Mouse (Mus musculus) layer of hippocampus, postnatal 10 days (tissue): ENCODE results near the gene Eif2b3. TPM values are rescaled to one million over a fixed set of nuclear protein-coding genes. Genes with fewer than 3 reads are reported as not detected.

Experiments used
- DNase-seq, 2 experiments: peaks; one replicate each; pipeline ENCODE4 v3.0.0; 2021; ENCODE audit warnings: low spot score in 2 of 2
- total RNA-seq, 2 experiments: library from RNA; stranded (reverse); gene quantifications; 2 replicates each; pipeline ENCODE4 v1.2.3; 2021

The Eif2b3 gene
- total RNA-seq, 2 experiments from 2014 or later: 26.1 to 27.0 TPM

DNA sequence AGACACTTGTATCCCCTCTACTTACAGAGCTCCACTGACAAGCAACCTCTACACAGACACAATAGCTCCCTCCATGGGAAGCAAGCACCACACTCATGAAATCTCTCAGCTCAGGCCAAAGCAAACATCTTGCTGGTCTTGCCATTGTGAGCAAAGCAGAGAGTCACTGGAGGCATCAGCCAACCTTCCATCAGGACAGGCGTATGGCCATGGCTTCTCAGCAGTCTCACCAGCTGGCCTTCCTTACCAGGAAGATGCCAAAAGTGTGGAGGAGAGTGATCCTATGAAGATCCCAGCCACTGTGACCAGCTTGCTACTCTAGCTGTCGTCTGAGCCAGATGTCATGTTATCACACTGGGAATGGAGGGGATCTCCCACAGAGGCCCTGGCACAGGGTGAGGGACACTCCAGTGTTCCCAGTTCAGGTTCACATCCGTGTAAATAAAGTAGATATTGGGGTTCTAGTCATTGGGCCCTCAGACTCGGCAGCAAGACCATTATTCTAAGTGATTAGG is 4.2 kb upstream of the Eif2b3 start:
- DNase-seq: no peak

DNA sequence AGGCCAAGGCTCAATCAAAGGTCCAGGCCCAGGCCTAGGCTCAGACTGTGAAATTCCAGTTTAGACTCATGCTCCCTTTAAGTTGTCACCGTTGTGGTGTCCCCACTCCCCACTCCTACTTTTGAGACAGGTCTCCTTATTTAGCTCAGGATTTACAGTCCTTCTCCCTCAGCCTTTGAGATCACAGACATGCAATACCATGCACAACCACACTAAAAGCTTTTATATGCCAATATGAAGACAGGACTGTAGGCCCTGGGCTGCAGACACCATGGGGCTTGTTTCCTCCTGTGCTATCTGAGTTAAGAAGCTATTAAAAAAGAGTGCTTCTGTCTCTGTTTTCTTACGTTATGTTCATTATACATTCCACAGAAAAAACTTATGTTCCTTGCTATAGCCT is 1.5 kb upstream of the Eif2b3 start:
- no peak for DNase-seq

DNA sequence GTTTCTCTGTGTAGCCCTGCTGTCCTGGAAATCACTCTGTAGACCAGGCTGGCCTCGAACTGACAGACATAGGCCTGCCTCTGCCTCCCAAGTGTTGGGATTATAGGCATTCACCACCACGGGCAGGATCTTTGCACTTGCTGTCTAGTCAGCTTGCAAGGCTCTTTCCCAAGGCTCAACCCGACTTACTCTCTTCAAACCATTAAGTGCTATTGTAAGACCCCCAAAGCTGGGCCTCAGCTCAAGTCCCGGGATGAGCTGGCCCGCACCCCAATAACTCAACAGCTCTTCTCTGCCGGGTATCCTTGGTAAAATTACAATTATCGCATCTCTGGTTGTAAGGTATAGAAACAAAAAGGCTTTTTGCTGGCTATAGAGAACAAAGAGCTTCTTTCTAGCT is 875 bp upstream of the Eif2b3 start:
- DNase-seq: no peak

DNA sequence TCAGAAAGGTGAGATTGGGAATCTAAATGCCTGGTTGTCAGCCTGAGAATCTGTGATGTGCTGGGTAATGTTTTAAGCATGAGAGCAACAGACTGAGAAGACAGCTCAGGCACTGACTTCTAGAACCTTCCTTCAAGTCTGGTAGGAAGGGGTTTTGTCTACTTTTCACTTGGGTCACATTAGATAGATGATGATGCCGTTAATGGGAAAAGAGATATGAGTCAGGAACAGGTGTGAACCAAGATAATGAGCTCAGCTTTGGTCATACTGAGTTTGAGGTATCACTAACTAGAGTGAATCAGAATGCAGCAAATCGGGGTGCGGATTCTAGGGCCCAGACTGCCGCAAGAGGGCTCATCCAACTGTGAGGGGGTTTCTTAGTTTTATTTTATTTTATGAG is 4.3 kb downstream of the Eif2b3 start:
- no peak for DNase-seq

DNA sequence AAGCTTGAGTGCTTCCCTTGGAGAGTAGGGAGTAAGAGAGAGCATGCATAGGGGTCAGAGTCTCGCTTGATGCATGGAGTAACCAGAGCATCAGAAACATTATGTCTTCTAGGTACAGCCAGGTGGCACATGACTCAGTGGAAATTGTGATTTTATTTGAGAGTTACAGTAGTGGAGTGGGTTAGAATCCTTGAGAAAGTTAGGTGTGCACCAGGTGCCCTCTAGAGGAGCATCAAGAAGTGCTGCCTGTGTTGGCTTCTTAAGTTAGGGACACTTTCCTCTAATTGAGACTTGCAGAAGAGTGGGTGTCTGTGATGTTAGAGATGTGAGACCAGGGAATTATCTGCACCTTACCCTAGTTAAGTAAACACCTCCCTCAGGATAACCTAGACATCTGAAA is 11.9 kb downstream of the Eif2b3 start:
- no peak for DNase-seq

DNA sequence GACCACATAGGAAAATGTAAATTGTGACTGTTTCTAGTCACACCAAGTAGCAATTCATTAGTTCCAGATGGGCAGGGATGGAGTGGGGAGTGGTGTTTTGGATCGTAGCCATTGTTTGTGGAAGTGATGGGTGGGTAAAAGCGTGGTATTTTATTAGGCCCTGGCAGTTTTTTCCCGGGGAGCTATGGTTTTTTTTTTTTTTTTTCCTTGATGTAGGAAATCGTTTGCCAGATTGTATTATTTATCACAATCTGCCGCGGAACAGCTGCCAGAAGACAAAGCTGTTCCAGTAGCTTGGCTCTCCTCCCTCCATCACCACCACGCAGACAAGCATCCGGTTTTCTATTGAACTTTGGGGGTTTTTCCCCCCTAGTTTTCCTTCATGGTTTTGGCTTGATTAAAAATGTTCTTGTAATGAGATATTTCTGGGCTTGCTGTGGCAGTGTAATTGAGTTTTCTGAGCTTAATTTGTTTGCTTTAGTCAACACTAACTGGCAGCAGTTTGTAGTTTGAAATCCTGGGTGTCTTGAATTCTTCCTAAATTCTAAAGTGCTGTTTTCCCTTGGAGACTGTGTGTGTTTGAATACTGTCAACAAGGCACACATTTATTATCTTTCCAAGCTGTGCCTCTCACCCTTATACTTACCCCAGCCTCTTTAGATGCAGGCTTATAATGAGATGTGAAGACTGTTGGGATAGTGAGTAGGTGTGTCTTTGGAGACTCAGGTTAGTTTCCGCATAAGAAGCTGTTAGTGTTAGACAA is 20.9 kb downstream of the Eif2b3 start:
- DNase-seq: peak; percentile 73 to 79

DNA sequence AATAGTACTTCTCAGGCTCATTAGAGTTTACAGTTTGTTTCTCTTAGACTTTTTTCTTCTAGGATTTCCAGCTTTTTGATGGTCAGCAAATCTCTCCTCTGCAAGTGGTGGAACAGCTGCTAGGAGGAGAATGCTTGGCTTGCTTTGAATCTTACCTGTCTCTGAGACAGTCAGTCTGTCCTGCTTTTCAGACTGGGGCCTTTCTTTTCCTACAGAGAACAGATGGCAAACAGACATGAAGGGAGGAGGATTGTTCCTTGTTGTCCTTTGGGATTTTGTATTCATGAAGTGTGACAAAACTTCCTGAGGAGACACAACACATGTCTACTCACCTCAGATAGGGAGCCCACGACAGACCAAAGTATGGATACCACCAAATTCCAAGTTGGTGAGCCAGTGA is 21.6 kb downstream of the Eif2b3 start:
- DNase-seq: no peak

DNA sequence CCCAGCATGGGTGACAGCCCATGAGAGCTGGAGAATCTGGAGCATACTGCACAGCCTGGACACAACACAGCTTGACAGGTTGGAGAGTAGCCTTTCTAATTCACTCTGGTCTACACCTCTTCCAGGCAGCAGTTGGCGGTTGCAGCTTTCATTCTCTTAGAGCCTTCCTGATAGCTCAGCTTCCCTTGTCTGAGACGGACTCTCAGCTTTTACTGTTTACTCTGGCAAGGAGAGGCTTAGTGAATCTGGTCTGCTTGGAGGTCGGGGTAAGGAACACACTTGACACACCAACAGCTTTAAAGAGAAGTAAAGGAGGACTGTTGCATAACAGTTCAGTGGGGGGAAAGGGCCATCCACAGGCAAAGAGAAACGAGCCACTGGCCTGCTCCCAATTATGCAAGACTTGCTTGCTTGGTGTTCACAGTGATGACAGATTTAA is 22.1 kb downstream of the Eif2b3 start:
- DNase-seq: peak; percentile 8 to 27

DNA sequence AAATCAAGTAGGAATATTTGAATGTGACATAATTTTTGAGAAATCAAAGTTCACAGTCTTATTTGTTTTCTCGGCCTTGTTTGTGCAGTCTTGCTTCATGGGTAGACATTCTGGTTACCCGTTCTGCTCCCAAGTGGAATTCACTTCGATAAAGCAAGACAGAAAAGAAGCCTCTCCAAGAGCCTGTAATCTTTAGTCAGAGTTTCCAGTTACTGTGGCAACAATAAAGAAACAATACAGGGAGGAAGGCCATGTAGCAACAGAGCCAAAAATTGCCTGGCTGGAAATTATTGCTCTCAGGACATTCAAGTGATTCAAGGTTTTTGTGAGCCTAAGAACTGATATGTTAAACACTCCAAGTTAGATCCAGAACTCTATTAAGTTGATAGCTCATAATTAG is 29.6 kb downstream of the Eif2b3 start:
- no peak for DNase-seq

DNA sequence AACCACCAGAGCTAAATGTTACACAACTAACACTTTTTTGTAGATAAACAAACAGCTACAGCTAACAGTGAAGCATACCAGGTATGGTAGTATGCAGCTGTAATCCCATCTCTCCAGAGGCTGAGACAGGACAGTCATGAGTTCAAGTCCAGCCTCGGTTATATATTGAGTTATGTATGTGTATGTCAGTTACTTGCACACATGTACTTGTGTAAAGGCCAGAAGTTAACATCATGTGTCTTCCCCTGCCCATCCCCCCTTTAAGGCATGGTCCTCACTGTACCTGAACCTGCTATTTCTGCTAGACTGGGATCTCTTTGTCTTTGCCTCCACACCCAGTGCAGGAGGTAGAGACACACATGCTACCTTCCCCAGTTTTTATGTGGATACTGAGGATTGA is 30.3 kb downstream of the Eif2b3 start:
- DNase-seq: no peak

DNA sequence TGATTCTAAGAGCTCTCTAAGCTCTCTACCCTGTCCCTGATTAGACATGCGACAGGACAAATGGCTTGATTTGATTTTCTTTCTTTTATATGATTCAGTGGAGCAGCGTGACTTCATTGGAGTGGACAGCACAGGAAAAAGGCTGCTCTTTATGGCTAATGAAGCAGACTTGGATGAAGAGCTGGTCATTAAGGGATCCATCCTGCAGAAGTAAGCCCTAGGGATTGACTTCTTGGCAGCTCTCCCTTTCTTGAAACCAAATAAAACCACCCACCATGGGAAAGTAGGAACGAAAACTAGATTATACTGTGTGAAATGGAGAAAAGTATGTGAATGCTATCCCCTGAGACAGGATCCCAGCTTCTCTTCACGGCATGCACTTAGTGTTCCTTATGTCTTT is 33.4 kb downstream of the Eif2b3 start:
- no peak for DNase-seq

DNA sequence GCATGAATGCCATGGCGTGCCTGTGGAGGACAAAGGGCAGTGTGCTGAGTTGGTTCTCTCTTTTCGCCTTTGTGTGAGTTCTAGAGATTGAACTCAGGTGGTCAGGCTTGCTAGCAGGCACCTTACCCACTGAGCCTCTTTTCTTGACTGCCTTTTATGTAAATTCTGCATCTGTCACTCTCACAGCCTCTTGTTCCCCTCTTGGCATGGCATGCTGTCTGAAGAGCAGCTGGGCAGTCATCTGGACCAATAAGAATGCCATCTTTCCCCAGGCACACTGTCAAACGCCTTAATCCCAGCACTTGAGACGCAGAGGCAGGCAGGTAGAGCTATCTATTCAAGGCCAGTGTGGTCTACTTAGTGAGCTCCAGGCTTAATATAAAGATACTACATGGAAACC is 34.8 kb downstream of the Eif2b3 start:
- no peak for DNase-seq

DNA sequence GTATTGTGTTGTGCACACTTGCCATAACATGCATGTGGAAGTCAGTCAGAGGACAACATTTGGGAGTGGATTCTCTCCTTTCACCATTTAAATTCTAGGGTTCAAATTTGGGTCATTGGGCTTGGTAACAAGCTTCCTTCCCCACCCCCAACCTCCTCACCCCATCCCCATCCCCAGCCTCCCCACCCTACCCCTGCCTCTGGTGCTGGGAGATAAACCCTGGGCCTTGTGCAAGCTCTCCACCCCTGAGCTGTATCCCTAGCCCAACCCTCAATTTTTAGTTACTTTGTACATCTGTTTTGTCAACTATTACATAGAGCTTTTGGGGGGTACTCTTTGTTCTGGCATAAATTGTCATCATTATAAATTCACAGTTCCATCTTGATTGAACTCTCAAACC is 36.9 kb downstream of the Eif2b3 start:
- DNase-seq: no peak

DNA sequence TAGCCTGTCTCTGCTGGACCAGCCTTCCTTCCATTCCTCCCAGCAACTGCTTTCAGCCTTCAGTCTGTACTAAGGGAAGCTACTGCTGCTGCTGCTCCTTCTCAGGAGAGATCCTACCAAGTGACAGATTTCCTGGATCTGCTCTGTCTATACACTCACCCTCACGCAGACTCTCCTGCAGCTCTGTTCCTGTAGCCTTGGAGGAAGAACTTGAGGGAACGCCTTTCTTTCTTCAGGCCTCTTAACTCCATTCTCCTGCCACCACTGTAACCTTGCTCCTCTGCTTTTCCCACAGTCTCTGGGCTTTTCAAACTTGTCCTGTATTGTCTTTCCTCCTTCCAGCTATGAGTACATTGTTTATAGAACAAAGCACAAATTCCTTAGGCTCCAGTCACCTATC is 37.3 kb downstream of the Eif2b3 start:
- DNase-seq: no peak

DNA sequence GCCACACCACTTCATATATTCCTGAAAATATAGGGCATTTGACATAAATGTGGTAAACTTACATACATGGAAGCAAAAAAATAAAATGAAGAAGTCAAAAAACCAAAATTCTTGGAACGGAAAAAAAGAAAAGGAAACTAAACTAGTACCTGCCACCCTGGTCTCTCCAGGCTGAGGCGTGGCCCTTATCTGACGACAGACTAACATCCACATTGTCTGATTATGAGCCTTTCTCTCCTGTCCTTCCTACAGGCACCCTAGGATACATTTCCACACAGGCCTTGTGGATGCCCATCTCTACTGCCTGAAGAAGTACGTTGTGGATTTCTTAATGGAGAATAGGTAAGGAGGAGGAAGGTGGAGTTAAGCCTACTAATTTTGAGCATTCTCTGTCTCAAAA is 39.3 kb downstream of the Eif2b3 start:
- DNase-seq: no peak

DNA sequence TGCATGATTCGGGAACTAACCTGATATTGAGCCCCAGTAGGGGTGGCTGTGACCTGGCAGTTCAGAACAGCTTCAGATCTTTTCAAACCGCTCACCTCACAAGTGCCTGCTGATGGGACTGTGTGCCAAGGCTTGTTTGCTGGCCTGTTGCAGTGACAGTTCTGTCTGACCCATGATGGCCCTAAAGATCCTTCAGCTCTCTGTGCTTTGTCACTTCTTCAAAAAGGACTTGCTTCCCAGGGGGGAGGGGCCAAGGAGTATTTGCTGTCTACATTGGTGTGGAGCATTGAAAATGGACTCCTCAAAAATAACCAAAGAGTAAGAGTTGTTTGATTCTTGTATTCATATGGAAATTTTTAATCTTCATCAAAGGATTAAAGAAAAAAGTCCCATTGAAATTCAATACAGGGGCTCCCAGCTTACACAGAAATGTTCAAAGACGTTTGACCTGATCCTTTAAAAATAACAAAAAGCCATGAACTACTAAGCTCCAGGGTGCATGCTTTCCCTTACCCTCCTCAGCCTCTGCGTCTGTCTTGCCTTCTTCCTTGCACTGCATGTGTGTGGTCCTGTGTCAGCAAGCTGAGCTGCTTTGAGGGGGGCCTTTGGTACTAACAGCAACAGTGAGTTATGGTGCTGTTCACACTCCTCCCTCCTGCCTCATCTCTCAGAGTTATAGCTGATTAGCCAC is 43.6 kb downstream of the Eif2b3 start:
- no peak for DNase-seq

DNA sequence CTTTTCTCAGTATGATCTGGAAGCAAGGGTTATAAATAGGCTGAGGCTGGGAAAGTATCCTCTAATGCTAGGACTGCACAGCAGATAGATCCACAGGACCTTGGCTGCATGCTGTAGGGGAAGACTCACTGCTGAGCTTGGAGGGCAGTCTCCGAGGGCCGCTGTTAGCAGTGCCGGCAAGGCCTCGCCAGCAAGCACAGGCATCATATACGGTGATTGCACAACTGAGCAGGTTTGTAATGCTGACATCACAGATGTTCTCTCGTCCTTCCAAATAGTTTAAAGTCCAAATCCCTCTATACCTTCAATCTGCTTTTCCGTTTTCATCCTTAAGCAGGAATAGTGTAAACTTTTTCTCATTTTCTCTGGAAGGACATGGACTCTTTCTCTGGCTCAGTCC is 48.8 kb downstream of the Eif2b3 start:
- DNase-seq: no peak

DNA sequence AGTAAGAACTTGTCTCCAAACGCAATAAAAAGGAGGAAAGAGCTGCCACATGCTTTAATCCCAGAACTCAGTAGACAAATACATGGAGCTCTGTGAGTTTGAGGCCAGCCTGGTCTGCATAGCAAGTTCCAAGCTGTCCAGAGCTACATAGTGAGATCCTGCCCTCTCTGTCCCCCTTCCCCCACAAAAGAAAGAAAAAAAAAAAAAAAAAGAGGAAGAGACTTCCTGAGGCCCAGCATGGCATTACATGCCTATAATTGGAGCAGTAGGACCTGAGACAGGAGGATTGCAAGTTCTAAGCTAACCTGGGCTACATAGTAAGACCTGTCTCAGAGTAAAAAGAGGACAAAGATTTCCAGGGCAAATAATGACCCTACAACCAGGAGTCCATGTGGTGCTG is 50.4 kb downstream of the Eif2b3 start:
- no peak for DNase-seq

DNA sequence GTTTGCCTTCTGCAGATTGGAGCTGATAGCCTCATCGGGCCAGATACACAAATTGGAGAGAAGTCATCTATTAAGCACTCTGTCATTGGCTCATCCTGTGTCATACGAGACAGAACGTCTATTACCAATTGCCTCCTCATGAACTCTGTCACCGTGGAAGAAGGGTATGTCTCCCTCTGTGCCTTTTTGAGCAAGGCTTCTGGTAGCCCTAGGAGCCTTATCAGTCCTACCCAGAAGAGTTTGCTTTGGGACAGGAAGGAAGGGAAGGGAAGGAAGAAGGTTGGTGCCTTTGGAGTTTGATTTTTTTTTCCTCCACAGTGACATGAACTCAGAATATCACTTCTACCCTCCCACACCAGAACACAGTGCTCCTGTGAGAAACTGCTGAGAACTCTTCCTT is 51.4 kb downstream of the Eif2b3 start:
- DNase-seq: no peak

DNA sequence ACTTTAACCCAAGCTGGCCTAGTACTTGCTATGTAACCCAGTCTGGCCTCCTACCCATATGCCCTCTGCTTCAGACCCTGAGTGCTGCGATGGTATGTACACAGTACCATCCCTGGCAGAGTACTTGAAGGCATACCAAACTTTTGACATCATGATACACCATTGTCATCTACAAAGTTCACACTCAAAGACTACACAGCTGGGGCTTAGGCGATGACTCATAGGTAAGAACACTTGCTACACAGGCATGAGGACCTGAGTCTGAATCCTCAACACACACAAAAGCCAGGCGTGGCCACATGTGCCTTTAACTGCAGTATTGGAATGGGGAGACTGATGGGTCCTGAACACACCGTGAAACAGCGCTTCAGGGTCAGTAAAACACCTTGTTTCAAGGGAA is 52.0 kb downstream of the Eif2b3 start:
- no peak for DNase-seq

DNA sequence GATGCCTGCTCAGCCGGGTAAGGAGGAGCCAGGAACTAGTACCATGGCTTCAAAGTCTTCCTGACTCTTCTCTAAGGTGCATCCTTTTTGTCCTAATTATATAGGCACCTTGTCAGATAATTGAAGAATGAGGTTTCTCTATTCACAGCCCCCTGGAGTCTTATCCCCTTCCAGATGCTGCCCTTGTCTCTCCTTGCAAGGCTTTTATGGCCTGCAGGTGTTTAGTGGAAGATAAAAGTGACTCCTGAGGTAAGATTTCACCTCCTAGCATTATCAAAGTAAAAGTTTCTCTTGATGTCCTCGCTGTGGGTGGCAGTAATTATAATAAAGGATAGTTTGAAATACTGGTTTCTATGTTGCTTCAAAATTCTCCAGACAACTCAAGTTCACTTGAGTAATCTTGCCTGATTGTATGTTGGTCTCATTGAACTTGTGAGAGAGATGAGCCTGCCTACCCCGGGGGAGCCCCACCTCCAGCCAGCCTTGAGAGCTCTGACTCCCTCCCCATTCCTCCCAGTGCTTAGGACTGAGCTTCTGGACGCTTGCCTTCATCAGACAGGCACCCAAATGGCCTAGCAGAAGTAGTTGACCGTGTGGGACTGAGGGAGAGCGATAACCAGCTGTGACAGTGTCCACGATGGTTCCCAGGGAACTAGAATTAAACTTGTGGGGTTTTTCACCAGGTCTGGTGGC is 68.9 kb downstream of the Eif2b3 start:
- no peak for DNase-seq

DNA sequence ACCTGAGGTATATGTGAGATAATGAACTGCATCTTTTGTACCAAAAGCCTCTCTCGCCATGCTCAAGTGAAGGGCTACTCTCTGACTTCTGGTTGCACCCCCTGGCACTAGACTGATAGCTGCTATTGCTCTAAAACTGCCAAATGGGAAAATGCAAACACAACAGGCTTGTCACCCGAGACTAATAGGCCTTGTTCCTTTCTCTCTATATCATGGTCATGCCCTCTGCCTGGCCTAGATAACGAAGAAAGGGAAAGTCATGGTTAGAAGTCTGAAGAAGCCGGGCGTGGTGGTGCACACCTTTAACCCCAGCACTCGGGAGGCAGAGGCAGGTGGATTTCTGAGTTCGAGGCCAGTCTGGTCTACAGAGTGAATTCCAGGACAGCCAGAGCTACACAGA is 71.4 kb downstream of the Eif2b3 start:
- no peak for DNase-seq
